Mouse (Mus musculus): Measurements from ENCODE around the gene Psma2.

Gene Psma2

GRCm38 (mm10) chr13:14612926-14613529, at the start of gene Psma2, which contains the start of gene Mrpl32:
TSS of gene Psma2 (plus strand) at chr13:14613240.
TSS of gene Mrpl32 (minus strand) at chr13:14613165.
- peak; percentile 95 for DNase-seq (ENCODE audit: low read depth)

DNA sequence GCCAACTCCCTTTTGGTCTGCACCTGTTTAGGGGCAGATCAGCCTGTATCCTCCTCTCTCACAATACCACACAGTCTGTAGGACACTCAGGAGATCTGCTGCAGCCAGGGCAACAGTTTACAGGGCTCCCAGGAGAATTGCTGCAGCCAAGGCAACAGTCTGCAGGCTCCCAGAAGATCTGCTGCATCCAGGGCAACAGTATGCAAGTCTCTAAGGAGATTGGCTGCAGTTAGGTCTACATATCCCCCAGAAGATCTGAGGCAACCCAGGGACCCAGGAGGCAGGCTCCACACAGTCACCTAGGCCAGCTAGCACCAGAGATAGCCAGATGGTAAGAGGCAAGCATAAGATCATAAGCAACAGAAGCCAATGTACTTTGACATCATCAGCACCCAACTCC, 38.9 kb upstream of the Psma2 start:
- no peak for DNase-seq (ENCODE audit: low read depth)

GRCm38 (mm10) chr13:14580392-14580791, 32.6 kb upstream of the Psma2 start:
- no peak for DNase-seq (ENCODE audit: low read depth)

- no peak for DNase-seq (ENCODE audit: low read depth)
These were observed 10.3 kb upstream of the Psma2 start for GRCm38 (mm10) chr13:14602744-14603143.

GRCm38 (mm10) chr13:14607616-14608015, 5.4 kb upstream of the Psma2 start:
- DNase-seq (ENCODE audit: low read depth) = no peak

GRCm38 (mm10) chr13:14612463-14612862, 577 bp upstream of the Psma2 start:
- no peak for DNase-seq (ENCODE audit: low read depth)

GRCm38 (mm10) chr13:14613553-14613952, 513 bp downstream of the Psma2 start:
- DNase-seq (ENCODE audit: low read depth) = no peak

DNA sequence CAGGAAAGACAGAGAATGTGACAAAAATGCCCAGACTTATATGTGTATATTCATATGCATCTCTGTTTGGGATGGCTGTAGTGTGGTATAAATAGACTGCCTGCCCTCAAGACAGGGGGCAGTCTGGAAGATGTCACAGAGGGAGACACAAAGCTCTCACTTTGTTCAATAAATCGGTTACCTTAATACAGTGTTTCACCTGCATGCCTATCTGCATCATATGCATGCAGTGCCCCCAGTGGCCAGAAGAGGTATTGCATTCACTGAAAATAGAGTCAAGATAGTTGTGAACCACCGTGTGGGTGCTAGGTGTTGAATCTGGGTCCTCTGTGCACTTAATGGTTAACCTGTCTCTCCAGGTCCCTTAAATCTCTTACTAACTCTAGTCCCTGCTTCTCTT, 5.7 kb downstream of the Psma2 start:
- peak; percentile 43 for DNase-seq (ENCODE audit: low read depth)

GRCm38 (mm10) chr13:14629726-14630641, 16.9 kb downstream of the Psma2 start, which contains the start of gene AW209491:
TSS of gene AW209491 (plus strand) at chr13:14630154.
- DNase-seq (ENCODE audit: low read depth) = peak; percentile 86

DNA sequence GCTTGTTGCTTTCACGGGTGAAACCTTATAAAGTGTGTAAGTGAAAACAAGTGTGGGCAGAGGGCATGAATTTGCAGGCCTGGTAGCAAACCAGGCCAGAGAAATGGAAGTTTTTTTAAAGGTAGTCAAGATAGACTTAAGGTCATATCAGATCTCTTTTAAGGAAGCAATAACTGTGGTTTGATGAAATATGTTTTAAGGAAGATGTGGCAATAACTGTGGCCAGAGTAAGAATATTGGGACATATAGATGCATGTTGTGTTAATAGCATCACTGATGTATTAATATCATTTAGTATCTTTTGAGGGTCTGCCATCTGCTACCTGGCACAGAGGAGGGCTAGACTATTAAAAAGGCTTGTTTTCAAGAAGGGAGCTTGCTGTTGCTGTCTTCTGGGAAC, 27.0 kb downstream of the Psma2 start:
- no peak for DNase-seq (ENCODE audit: low read depth)

DNA sequence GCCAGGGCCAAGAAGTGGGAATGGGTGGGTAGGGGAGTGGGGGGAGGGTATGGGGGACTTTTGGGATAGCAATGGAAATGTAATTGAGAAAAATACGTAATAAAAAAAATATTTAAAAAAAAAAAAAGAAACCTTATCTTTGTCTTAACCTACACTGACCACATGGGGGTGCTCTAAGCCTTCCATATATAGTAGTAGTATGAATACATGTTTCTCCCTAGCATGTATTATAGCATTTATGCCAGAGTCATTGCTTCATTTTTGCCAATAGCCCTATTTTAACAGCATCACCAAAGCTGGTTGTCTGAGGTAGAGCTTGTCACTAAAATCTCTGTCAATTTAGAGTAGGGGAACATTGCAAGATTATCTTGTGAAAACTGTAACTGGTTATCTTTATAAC, 36.3 kb downstream of the Psma2 start:
- DNase-seq (ENCODE audit: low read depth) = no peak

- no peak for DNase-seq (ENCODE audit: low read depth)
These were observed 54.1 kb downstream of the Psma2 start for GRCm38 (mm10) chr13:14667107-14667506.

DNA sequence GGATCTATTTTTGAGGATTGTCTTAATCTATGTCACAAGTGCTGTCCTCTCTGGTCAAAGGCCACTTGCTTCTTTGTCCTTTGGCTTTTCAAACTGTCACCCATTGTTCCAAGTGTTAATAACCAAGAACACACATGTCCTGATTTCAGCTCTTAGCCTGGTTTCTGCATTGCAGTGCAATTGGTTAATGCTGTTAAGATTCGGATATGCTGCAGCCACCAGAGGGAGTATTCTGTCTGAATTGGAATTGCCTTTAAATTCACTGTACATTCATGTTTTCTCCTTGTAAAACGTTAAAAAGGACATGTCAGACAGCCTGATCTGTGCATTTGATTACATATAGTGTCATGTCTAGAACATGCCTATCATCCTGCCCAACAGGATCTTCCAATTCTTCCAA, 57.3 kb downstream of the Psma2 start:
- DNase-seq (ENCODE audit: low read depth) = no peak

DNA sequence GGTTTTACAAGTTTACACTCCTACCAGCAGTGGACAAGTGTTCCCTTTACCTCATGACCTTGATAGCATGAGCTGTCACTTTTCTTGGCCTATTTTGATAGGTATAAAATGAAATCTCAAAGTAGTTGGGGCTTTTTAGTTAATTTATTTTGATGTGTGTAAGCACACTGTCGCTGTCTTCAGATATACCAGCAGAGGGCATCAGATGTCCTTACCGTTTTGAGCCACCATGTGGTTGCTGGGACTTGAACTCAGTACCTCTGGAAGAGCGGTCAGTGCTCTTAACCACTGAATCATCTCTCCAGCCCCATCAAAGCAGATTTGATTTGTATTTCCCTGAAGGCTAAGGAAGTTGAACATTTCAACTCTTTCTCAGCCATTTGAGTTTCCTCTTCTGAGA, 75.9 kb downstream of the Psma2 start:
- DNase-seq (ENCODE audit: low read depth) = no peak

GRCm38 (mm10) chr13:14716801-14717200, 103.8 kb downstream of the Psma2 start:
- no peak for DNase-seq (ENCODE audit: low read depth)

- DNase-seq (ENCODE audit: low read depth) = no peak
These were observed 104.7 kb downstream of the Psma2 start for GRCm38 (mm10) chr13:14717755-14718154.
